ENCODE assay signal across 8 mouse cellular contexts in genomic region chr9:28403831-28404562, GRCm38 (mm10).
DNase-seq lines count a peak whose midpoint lies in the region; ATAC-seq and TF ChIP-seq lines count a peak whose summit lies in the region.

No protein-coding gene starts in this region.

- H3K4me3 ChIP-seq in embryonic facial prominence, embryonic 12.5 days = peak overlapping the region; percentile 55
- H3K4me3 ChIP-seq in midbrain, postnatal 0 days (ENCODE audit: low read depth, low read length) = peak overlapping the region; percentile 58

- peak; percentile 60 for DNase-seq in ES-CJ7 (ENCODE audit: low read depth, low spot score)
- peak; percentile 79 for DNase-seq in adrenal gland, postnatal 10 days
- DNase-seq in heart, postnatal 14 days = peak; percentile 6 to 26
- peak; percentile 68 to 82 for DNase-seq in left cerebral cortex, adult 8-10 months (ENCODE audit: low spot score in 2 of 2)
- peak; percentile 78 for DNase-seq in midbrain, postnatal 0 days (ENCODE audit: low spot score)
- DNase-seq in B cell, adult 2 months = no peak

- H3K27me3 ChIP-seq in embryonic facial prominence, embryonic 12.5 days = peaks cover 31% of the 10 kb centered on the region
- no peaks in the 10 kb centered on the region for H3K27me3 ChIP-seq in midbrain, postnatal 0 days (ENCODE audit: insufficient read depth, low read length)

- H3K9ac ChIP-seq in embryonic facial prominence, embryonic 12.5 days = peak overlapping the region; percentile 55; the same call in 1 of the 2 replicates
- H3K9ac ChIP-seq in midbrain, postnatal 0 days (replicated peaks; ENCODE audit: low read length, poor library complexity, severe bottlenecking) = peak overlapping the region; percentile 50

- H3K27ac ChIP-seq in embryonic facial prominence, embryonic 12.5 days = no peak overlapping the region
- H3K27ac ChIP-seq in midbrain, postnatal 0 days (ENCODE audit: low read depth, low read length) = peak overlapping the region; percentile 62

- no peaks in the 10 kb centered on the region for H3K36me3 ChIP-seq in embryonic facial prominence, embryonic 12.5 days
- no peaks in the 10 kb centered on the region for H3K36me3 ChIP-seq in midbrain, postnatal 0 days (ENCODE audit: insufficient read depth, low read length)

- no peak for ATAC-seq in embryonic facial prominence, embryonic 12.5 days (ENCODE audit: insufficient number of reproducible peaks, insufficient read depth, low FRiP score, low TSS enrichment)
- peak; percentile 60; the same call in 1 of the 2 replicates for ATAC-seq in midbrain, postnatal 0 days (ENCODE audit: low FRiP score)
- no peak for ATAC-seq in granulocyte monocyte progenitor cell, adult 5-6 weeks (replicated peaks; ENCODE audit: poor library complexity, severe bottlenecking)

- peak overlapping the region; percentile 98 for H3K4me2 ChIP-seq in embryonic facial prominence, embryonic 12.5 days (replicated peaks)
- H3K4me2 ChIP-seq in midbrain, postnatal 0 days (ENCODE audit: low read depth, low read length, poor library complexity, severe bottlenecking) = peak overlapping the region; percentile 97

- no peaks in the 10 kb centered on the region for H3K9me3 ChIP-seq in embryonic facial prominence, embryonic 12.5 days
- H3K9me3 ChIP-seq in midbrain, postnatal 0 days (ENCODE audit: low read length) = no peaks in the 10 kb centered on the region

- WGBS in embryonic facial prominence, embryonic 12.5 days = 2% methylated on average over 30 of the region's 30 CpGs
- 3% methylated on average over 30 of the region's 30 CpGs for WGBS in midbrain, postnatal 0 days

- H3K4me1 ChIP-seq in embryonic facial prominence, embryonic 12.5 days = peaks cover 3% of the 10 kb centered on the region; the same call in 1 of the 2 replicates
- H3K4me1 ChIP-seq in midbrain, postnatal 0 days (ENCODE audit: insufficient read depth, low read length) = peaks cover 12% of the 10 kb centered on the region; the same call in 1 of the 2 replicates

- TF ChIP-seq CTCF in midbrain, postnatal 0 days (IDR thresholded peaks at IDR 0.05) = peak; percentile 79

- intact Hi-C loops in heart, postnatal 14 days (cut with DNase I) = loop anchor here (2.0 to 10.0 kb wide), 2 partner anchors 143 to 341 kb away; no protein-coding TSS in a partner anchor

Comparison
In these comparisons a context has a peak if more than half of its experiments do, and no peak if none do; other contexts are left out.
1. DNase-seq: peak in ES-CJ7 (single experiment), adrenal gland, postnatal 10 days (single experiment), heart, postnatal 14 days (2 of 2), left cerebral cortex, adult 8-10 months (2 of 2) and midbrain, postnatal 0 days (single experiment); none in B cell, adult 2 months (0 of 2).